8 mouse cellular contexts compared by ENCODE assay signal in the genomic region with DNA sequence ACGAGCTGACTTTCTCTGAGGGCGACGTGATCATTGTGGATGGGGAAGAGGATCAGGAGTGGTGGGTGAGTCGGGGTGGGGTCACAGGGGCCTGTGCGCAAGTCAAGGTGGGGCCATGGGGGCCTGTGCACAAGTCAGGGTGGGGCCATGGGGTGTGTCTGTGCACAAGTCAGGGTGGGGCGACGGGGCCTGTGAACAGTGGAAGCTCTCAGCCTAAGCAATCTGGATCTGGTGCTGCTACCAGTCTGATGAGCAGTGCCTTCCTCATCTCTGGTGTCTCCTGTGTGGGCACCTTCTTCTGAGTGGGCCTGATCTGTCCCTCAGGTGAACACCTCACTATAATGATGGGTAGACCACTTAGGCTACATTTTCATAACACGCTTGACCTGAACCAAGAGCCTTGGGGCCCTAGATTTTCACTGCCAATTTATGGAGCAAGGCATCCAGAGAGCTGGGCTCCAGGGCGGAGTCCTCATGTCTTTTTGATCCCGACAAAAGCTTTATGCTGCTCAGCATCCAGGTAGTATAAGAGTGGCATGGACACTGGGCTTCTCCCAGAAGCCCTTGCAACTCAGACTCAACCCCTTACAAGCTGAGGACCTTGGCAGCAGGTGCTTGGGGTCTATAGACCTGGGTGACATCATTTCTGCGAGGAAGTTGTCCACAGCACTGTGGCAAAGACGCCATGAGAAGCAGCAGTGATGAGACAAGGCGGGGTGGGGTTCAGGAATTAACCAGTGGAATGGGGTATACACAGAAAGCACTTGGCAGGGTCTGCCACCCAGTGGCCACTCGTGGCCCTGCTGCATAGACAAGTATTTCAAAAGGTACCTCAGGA. TPM values are rescaled to one million over a fixed set of nuclear protein-coding genes. Genes with fewer than 3 reads are reported as not detected.
DNase-seq lines count a peak whose midpoint lies in the region; ATAC-seq and TF ChIP-seq lines count a peak whose summit lies in the region.

No protein-coding gene starts in this region.

- WGBS in cerebellum, adult 2 months, result 74% methylated on average over 14 of the region's 14 CpGs
- WGBS in liver, postnatal 0 days (ENCODE audit: insufficient replicate concordance), result 64% methylated on average over 14 of the region's 14 CpGs
- WGBS in neural tube, embryonic 15.5 days, result 73% methylated on average over 14 of the region's 14 CpGs

- no peak overlapping the region for H3K4me3 ChIP-seq in cerebellum, adult 2 months (replicated peaks; ENCODE audit: insufficient read depth, low read depth, low read length)
- H3K4me3 ChIP-seq in layer of hippocampus, adult 2 months, result no peak overlapping the region
- H3K4me3 ChIP-seq in liver, postnatal 0 days (ENCODE audit: low read depth, low read length), result no peak overlapping the region
- H3K4me3 ChIP-seq in neural tube, embryonic 15.5 days (replicated peaks), result no peak overlapping the region

- H3K27me3 ChIP-seq in cerebellum, adult 2 months (ENCODE audit: control insufficient read depth, insufficient read depth, low read length), result no peaks in the 10 kb centered on the region
- no peaks in the 10 kb centered on the region for H3K27me3 ChIP-seq in liver, postnatal 0 days (ENCODE audit: insufficient read depth, low read length)
- no peaks in the 10 kb centered on the region for H3K27me3 ChIP-seq in neural tube, embryonic 15.5 days (replicated peaks)

- TF ChIP-seq EP300 in liver, postnatal 0 days (IDR thresholded peaks at IDR 0.05; ENCODE audit: low read depth), result no peak

- peak; percentile 83 for ATAC-seq in frontal cortex, adult (ENCODE audit: low TSS enrichment)
- ATAC-seq in hematopoietic stem cell, adult 5-6 weeks (replicated peaks in 1 of 2; ENCODE audit: insufficient read depth in 1 of 2, low FRiP score in 2 of 2, low TSS enrichment in 1 of 2, low read depth in 1 of 2, poor library complexity in 2 of 2, severe bottlenecking in 2 of 2), result peak; percentile 68 to 73
- ATAC-seq in liver, postnatal 0 days, result peak; percentile 50; the same call in 1 of the 2 replicates
- ATAC-seq in neural tube, embryonic 15.5 days (ENCODE audit: low FRiP score), result peak; percentile 91
- ATAC-seq in erythroid progenitor cell, adult 5-6 weeks (replicated peaks; ENCODE audit: low FRiP score, poor library complexity, severe bottlenecking), result no peak

- no peak overlapping the region for H3K27ac ChIP-seq in cerebellum, adult 2 months (ENCODE audit: insufficient read depth, low read length)
- H3K27ac ChIP-seq in layer of hippocampus, adult 2 months, result no peak overlapping the region
- no peak overlapping the region for H3K27ac ChIP-seq in liver, postnatal 0 days (ENCODE audit: low read depth)
- no peak overlapping the region for H3K27ac ChIP-seq in neural tube, embryonic 15.5 days (replicated peaks)

- peak; percentile 5 for DNase-seq in MEL-GATA-1-ER (ENCODE audit: extremely low read depth, low read depth)
- peak; percentile 65 to 67 for DNase-seq in cerebellum, adult 2 months
- peak; percentile 63 to 71 for DNase-seq in layer of hippocampus, adult 2 months (ENCODE audit: low spot score in 2 of 2)
- peak; percentile 57 for DNase-seq in liver, postnatal 0 days

- H3K36me3 ChIP-seq in liver, postnatal 0 days (replicated peaks; ENCODE audit: insufficient read depth, low read length), result peaks cover 27% of the 10 kb centered on the region
- H3K36me3 ChIP-seq in neural tube, embryonic 15.5 days, result peaks cover 65% of the 10 kb centered on the region

- H3K9me3 ChIP-seq in liver, postnatal 0 days (ENCODE audit: low read length), result no peaks in the 10 kb centered on the region
- H3K9me3 ChIP-seq in neural tube, embryonic 15.5 days (replicated peaks), result no peaks in the 10 kb centered on the region

- no peak for TF ChIP-seq POLR2A in cerebellum, adult 2 months (IDR thresholded peaks at IDR 0.05; ENCODE audit: borderline replicate concordance, insufficient read depth, low read length)

- no peak overlapping the region for H3K4me2 ChIP-seq in liver, postnatal 0 days (ENCODE audit: low read depth, low read length)
- H3K4me2 ChIP-seq in neural tube, embryonic 15.5 days, result no peak overlapping the region

- H3K9ac ChIP-seq in liver, postnatal 0 days (replicated peaks), result no peak overlapping the region
- no peak overlapping the region for H3K9ac ChIP-seq in neural tube, embryonic 15.5 days (replicated peaks)

- peak; percentile 82 for TF ChIP-seq CTCF in cerebellum, adult 2 months (IDR thresholded peaks at IDR 0.05; ENCODE audit: borderline replicate concordance, insufficient read depth, low read depth, low read length)
- peak; percentile 87 for TF ChIP-seq CTCF in layer of hippocampus, adult 2 months (conservative IDR thresholded peaks at IDR 0.05)
- peak; percentile 73 for TF ChIP-seq CTCF in liver, postnatal 0 days (IDR thresholded peaks at IDR 0.05; ENCODE audit: low read depth)

- H3K4me1 ChIP-seq in cerebellum, adult 2 months (ENCODE audit: control insufficient read depth, insufficient read depth, low read length), result peaks cover 9% of the 10 kb centered on the region
- peaks cover 11% of the 10 kb centered on the region for H3K4me1 ChIP-seq in liver, postnatal 0 days (ENCODE audit: insufficient read depth)
- no peaks in the 10 kb centered on the region for H3K4me1 ChIP-seq in neural tube, embryonic 15.5 days

RNA-seq across cellular contexts. Expression of gene Cpsf3, which starts 19.0 kb away (rescaled TPM):
- 71.4 and 76.3 TPM in 2 replicates for polyA plus RNA-seq in cerebellum, adult 2 months (2012; rRNA removed)
- total RNA-seq in hematopoietic stem cell, adult 5-6 weeks (2017), result 86.1 and 117 TPM in 2 replicates
- 10 to 100 TPM; 51.0 to 55.8 TPM for total RNA-seq in layer of hippocampus, adult 2 months (2021)
- polyA plus RNA-seq in liver, postnatal 0 days (2015; fragmentation: Nextera tagmentation; extraction: Ambion mirVana), result 30.3 and 33.1 TPM in 2 replicates
- polyA plus RNA-seq in neural tube, embryonic 15.5 days (2015; fragmentation: Nextera tagmentation; extraction: Ambion mirVana), result 78.0 and 89.4 TPM in 2 replicates
- total RNA-seq in erythroid progenitor cell, adult 5-6 weeks (2015; ENCODE audit: low replicate concordance), result 13.7 and 68.3 TPM in 2 replicates
- total RNA-seq in erythroid progenitor cell, adult 5-6 weeks (2017; ENCODE audit: low replicate concordance), result 15.6 and 17.2 TPM in 2 replicates

RNA-seq across cellular contexts. Expression of gene Itgb1bp1, which starts 19.9 kb away (rescaled TPM):
- polyA plus RNA-seq in cerebellum, adult 2 months (2012; rRNA removed), result 66.9 and 70.6 TPM in 2 replicates
- total RNA-seq in hematopoietic stem cell, adult 5-6 weeks (2017), result 12.8 and 27.9 TPM in 2 replicates
- total RNA-seq in layer of hippocampus, adult 2 months (2021), result 10 to 100 TPM; 38.4 to 40.8 TPM
- 18.9 and 19.5 TPM in 2 replicates for polyA plus RNA-seq in liver, postnatal 0 days (2015; fragmentation: Nextera tagmentation; extraction: Ambion mirVana)
- 34.7 and 36.8 TPM in 2 replicates for polyA plus RNA-seq in neural tube, embryonic 15.5 days (2015; fragmentation: Nextera tagmentation; extraction: Ambion mirVana)
- total RNA-seq in erythroid progenitor cell, adult 5-6 weeks (2015; ENCODE audit: low replicate concordance), result 14.4 and 15.1 TPM in 2 replicates
- total RNA-seq in erythroid progenitor cell, adult 5-6 weeks (2017; ENCODE audit: low replicate concordance), result 11.8 and 15.7 TPM in 2 replicates

RNA-seq across cellular contexts. Expression of gene Iah1, which starts 50.0 kb away (rescaled TPM):
- polyA plus RNA-seq in cerebellum, adult 2 months (2012; rRNA removed), result 36.8 and 37.2 TPM in 2 replicates
- total RNA-seq in hematopoietic stem cell, adult 5-6 weeks (2017), result 30.3 and 33.5 TPM in 2 replicates
- total RNA-seq in layer of hippocampus, adult 2 months (2021), result 10 to 100 TPM; 10.6 to 14.3 TPM
- polyA plus RNA-seq in liver, postnatal 0 days (2015; fragmentation: Nextera tagmentation; extraction: Ambion mirVana), result 64.7 and 65.3 TPM in 2 replicates
- 25.9 and 33.0 TPM in 2 replicates for polyA plus RNA-seq in neural tube, embryonic 15.5 days (2015; fragmentation: Nextera tagmentation; extraction: Ambion mirVana)
- total RNA-seq in erythroid progenitor cell, adult 5-6 weeks (2015; ENCODE audit: low replicate concordance), result 15.1 and 20.9 TPM in 2 replicates
- total RNA-seq in erythroid progenitor cell, adult 5-6 weeks (2017; ENCODE audit: low replicate concordance), result 9.2 and 16.3 TPM in 2 replicates

Comparison
In these comparisons a context has a peak if more than half of its experiments do, and no peak if none do; other contexts are left out.
1. DNase-seq: peak in every context shown above with its lines; median percentile 67 in layer of hippocampus, adult 2 months; 66 in cerebellum, adult 2 months; 57 in liver, postnatal 0 days; 5 in MEL-GATA-1-ER.